Mouse (Mus musculus) hindbrain, embryonic 15.5 days (tissue): ENCODE measurements around the gene Calm5. TPM values are rescaled to one million over a fixed set of nuclear protein-coding genes. Genes with fewer than 3 reads are reported as not detected.
"Not testable (repeated sequence)": the region's sequence is repeated elsewhere in the genome, so short reads cannot be mapped to it uniquely, and the experiment has no call there.

ENCODE experiments used
- ATAC-seq: fragments of 200-750 bp; cut with Nextera tagmentation; 2 replicates; pipeline ENCODE4 v1.8.0; 2017; ENCODE audit warnings: low read depth, moderate number of reproducible peaks, moderate TSS enrichment; ENCODE audit not compliant: low FRiP score
- H3K27ac ChIP-seq: fragments of 300-500 bp; sonication (generic); replicated peaks from 2 replicates; pipeline ENCODE4 v1.5.1; 2015; ENCODE audit warnings: mild to moderate bottlenecking, inconsistent platforms
- H3K27me3 ChIP-seq: fragments of 300-500 bp; sonication (generic); 2 replicates; pipeline ENCODE4 v1.6.1; 2015; ENCODE audit warnings: control low read depth, inconsistent platforms
- H3K36me3 ChIP-seq: fragments of 300-500 bp; sonication (generic); 2 replicates; pipeline ENCODE4 v1.6.1; 2015; ENCODE audit warnings: control low read depth, inconsistent platforms
- H3K4me1 ChIP-seq: fragments of 300-500 bp; sonication (generic); replicated peaks from 2 replicates; pipeline ENCODE4 v1.6.1; 2015; ENCODE audit warnings: control low read depth, inconsistent platforms
- H3K4me2 ChIP-seq: fragments of 300-500 bp; sonication (generic); 2 replicates; pipeline ENCODE4 v1.6.1; 2015; ENCODE audit warnings: moderate library complexity, mild to moderate bottlenecking, inconsistent platforms
- H3K4me3 ChIP-seq: fragments of 300-500 bp; sonication (generic); 2 replicates; pipeline ENCODE4 v1.5.1; 2015; ENCODE audit warnings: mild to moderate bottlenecking, inconsistent platforms
- H3K9ac ChIP-seq: fragments of 300-500 bp; sonication (generic); 2 replicates; pipeline ENCODE4 v1.6.1; 2015; ENCODE audit warnings: inconsistent platforms
- H3K9me3 ChIP-seq: fragments of 300-500 bp; sonication (generic); 2 replicates; pipeline ENCODE4 v1.6.1; 2016; ENCODE audit warnings: control low read depth, inconsistent platforms
- WGBS: fragments of 180-500 bp; shearing (Covaris S2); methylation state at CpG from one replicate; pipeline ENCODE4 v1.1.7; 2015; 5-methylcytosine and 5-hydroxymethylcytosine counted together
- polyA plus RNA-seq: library from polyadenylated mRNA; unstranded; fragments of >200 nt; fragmentation: Nextera tagmentation; extraction: Ambion mirVana; gene quantifications from 2 replicates; pipeline ENCODE4 v1.2.1, GENCODE M21; 2015

Gene Calm5
- polyA plus RNA-seq, 1 experiment from 2014 or later: not detected

DNA sequence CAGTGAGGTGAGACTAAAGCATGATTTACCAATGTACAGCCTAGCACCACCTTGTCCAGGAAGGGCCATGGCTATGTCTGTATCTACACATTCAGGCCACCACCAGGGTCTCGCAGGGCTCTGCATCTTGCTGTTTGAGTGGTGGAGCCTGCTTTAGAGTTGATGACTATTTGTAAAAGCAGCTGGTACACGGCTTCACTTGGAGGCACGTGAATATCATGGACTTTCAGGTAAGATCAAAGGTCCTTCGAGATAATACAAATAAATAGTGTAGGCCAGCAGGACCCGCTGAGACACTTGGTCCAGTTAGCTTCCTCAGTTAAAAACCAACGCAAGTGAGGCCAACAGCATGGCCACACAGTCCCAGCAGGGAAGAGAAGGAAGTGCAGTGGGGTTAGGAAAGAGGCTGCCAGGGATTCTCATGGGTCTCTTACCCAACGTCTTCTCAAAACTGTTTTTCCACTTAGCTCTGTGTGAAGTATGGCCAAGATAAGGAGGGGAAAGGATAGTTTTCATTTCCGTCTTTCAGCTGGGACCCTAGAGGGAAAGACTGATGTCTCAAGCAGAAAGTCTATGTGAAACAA lies 41.5 kb downstream of the Calm5 start:
- no peak for ATAC-seq
- no peak overlapping the region for H3K27ac ChIP-seq
- H3K4me3 ChIP-seq: no peak overlapping the region
- H3K4me2 ChIP-seq: no peak overlapping the region
- H3K36me3 ChIP-seq: no peaks in the 10 kb centered on the region
- peaks cover 8% of the 10 kb centered on the region; the same call in 1 of the 2 replicates for H3K27me3 ChIP-seq
- peaks cover 10% of the 10 kb centered on the region for H3K4me1 ChIP-seq
- H3K9ac ChIP-seq: no peak overlapping the region
- no peaks in the 10 kb centered on the region for H3K9me3 ChIP-seq
- 84% methylated on average over 8 of the region's 8 CpGs for WGBS

DNA sequence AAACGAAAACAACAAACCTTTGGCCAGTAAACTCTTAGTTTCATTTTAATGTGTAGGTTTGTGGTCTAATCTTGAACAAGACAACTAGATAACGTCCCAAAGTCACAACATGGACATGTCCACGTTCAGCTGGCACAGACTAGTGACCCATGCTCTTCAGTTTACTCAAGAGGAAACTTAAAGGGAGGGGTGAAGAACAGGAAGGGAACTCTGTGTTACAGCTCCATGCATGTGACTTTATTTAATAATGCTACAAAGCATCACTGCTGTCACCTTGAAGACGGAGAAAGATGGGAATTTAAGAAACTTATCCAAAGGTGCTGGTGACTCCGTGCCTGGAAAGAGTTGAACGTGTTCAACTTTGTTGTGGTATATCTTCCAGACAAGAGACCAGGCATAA lies 42.1 kb downstream of the Calm5 start:
- H3K4me2 ChIP-seq: no peak overlapping the region
- no peak overlapping the region for H3K9ac ChIP-seq
- no peak overlapping the region for H3K27ac ChIP-seq
- 94% methylated on average over 6 of the region's 6 CpGs for WGBS
- H3K9me3 ChIP-seq: no peaks in the 10 kb centered on the region
- no peak for ATAC-seq
- peaks cover 8% of the 10 kb centered on the region; the same call in 1 of the 2 replicates for H3K27me3 ChIP-seq
- no peaks in the 10 kb centered on the region for H3K36me3 ChIP-seq
- peaks cover 10% of the 10 kb centered on the region for H3K4me1 ChIP-seq
- H3K4me3 ChIP-seq: no peak overlapping the region

DNA sequence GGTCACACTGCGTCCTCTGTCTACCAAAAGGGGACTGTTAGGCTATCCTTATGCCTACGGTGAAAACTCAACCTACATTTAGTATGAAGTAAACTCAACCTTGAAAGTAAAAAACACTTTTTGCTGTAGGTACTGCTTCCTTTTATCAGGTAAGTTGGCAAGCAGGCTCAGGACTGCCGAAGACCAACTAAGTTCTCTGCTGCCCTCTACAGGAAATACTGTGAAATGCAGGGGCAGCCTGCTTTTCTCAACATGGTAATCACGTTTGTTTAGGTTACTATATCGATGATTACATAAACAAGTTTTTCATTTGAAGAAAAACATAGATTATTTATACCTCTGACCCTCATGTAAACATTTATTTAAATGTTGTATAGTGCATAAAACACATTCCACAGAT lies 42.9 kb downstream of the Calm5 start:
- no peak for ATAC-seq
- Histone ChIP-seq H3K4me1 (peaks cover 10% of the 10 kb centered on the region), H3K27me3 (peaks cover 3% of the 10 kb centered on the region; the same call in 1 of the 2 replicates), H3K9ac (no peak overlapping the region), H3K36me3 (no peaks in the 10 kb centered on the region), H3K4me3 (no peak overlapping the region), H3K9me3 (no peaks in the 10 kb centered on the region), H3K27ac (no peak overlapping the region), H3K4me2 (no peak overlapping the region)
- 40% methylated on average over 5 of the region's 5 CpGs for WGBS

DNA sequence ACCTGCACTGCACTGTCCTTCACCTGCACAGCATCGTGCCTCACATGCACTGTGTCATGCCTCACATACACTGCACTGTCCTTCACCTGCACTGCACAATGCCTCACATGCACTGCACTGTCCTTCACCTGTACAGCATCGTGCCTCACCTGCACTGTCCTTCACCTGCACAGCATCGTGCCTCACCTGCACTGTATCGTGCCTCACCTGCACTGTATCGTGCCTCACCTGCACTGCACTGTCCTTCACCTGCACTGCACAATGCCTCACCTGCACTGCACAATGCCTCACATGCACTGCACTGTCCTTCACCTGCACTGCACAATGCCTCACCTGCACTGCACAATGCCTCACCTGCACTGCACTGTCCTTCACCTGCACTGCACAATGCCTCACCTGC lies 44.2 kb downstream of the Calm5 start:
- not testable (repeated sequence) for H3K4me3 ChIP-seq, H3K4me2 ChIP-seq, H3K27me3 ChIP-seq, H3K9me3 ChIP-seq, H3K9ac ChIP-seq, H3K4me1 ChIP-seq, H3K36me3 ChIP-seq, ATAC-seq, H3K27ac ChIP-seq
- 94% methylated on average over 5 of the region's 5 CpGs for WGBS

GRCm38 (mm10) chr13:3899301-3899700 lies 45.3 kb downstream of the Calm5 start:
- Histone ChIP-seq H3K27ac (no peak overlapping the region), H3K4me3 (no peak overlapping the region), H3K36me3 (no peaks in the 10 kb centered on the region), H3K27me3 (no peaks in the 10 kb centered on the region), H3K9me3 (no peaks in the 10 kb centered on the region), H3K4me1 (no peaks in the 10 kb centered on the region), H3K4me2 (no peak overlapping the region), H3K9ac (no peak overlapping the region)
- ATAC-seq: no peak
- 92% methylated on average over 9 of the region's 9 CpGs for WGBS

Other genes starting within 250 kb of the Calm5 start
- 13.5 and 16.8 TPM in 2 replicates for gene Fam208b, start 243.1 kb upstream of the Calm5 start, polyA plus RNA-seq
- gene Asb13, start 220.1 kb upstream of the Calm5 start, polyA plus RNA-seq: 13.4 and 17.9 TPM in 2 replicates
- gene Calml3, start 49.9 kb upstream of the Calm5 start, polyA plus RNA-seq: 0.21 TPM in 1 of 2 replicates, not detected in the other
- gene Calm4, start 16.4 kb upstream of the Calm5 start, polyA plus RNA-seq: 0.27 TPM in 1 of 2 replicates, not detected in the other
- 12.7 and 13.0 TPM in 2 replicates for gene Net1, start 64.0 kb downstream of the Calm5 start, polyA plus RNA-seq
- gene Tubal3, start 64.1 kb downstream of the Calm5 start, polyA plus RNA-seq: 0.04 TPM in 1 of 2 replicates, not detected in the other
- gene Ucn3, start 91.2 kb downstream of the Calm5 start, polyA plus RNA-seq: 0.14 TPM in 1 of 2 replicates, not detected in the other
- gene Akr1c14, start 194.8 kb downstream of the Calm5 start, polyA plus RNA-seq: 0.75 and 0.92 TPM in 2 replicates